Mouse (Mus musculus): ENCODE measurements around the gene Cux1. TPM values are rescaled to one million over a fixed set of nuclear protein-coding genes. Genes with fewer than 3 reads are reported as not detected.

The Cux1 gene
- polyA plus RNA-seq, 1 experiment from 2014 or later: 64.9 TPM

DNA sequence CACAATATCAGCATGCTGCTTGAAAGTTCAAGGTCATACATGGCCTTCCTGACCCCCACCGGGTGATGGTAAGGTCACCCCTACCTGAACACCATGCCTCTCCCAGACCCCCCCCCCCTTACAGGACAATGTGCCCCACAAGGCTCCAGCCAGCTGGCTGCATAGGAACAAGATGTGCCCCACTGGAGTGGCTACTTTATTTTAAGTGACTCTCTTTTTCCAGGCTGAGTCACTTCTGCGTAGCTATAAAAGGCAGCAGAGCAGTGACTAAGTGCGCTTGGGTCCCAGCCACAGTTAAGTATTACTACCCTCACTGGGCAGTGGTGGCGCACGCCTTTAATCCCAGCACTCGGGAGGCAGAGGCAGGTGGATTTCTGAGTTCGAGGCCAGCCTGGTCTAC lies 86.7 kb downstream of the Cux1 start:
- no peaks in the 10 kb centered on the region for H3K27me3 ChIP-seq (ENCODE audit: control insufficient read depth, insufficient read depth, low read length)
- no peak overlapping the region for H3K4me2 ChIP-seq (ENCODE audit: low read depth, low read length)
- H3K9ac ChIP-seq (replicated peaks; ENCODE audit: low read length): no peak overlapping the region
- no peak overlapping the region for H3K27ac ChIP-seq (replicated peaks; ENCODE audit: low read depth, low read length)
- WGBS: 95% methylated on average over 7 of the region's 7 CpGs
- DNase-seq (ENCODE audit: low spot score): no peak
- no peak for ATAC-seq (replicated peaks; ENCODE audit: insufficient number of reproducible peaks, low FRiP score, low TSS enrichment, low read depth)
- no peaks in the 10 kb centered on the region for H3K9me3 ChIP-seq (replicated peaks; ENCODE audit: control insufficient read depth, low read length)
- no peak overlapping the region for H3K4me3 ChIP-seq (ENCODE audit: low read depth, low read length)
- no peaks in the 10 kb centered on the region for H3K4me1 ChIP-seq (ENCODE audit: control insufficient read depth, insufficient read depth, low read length)
- H3K36me3 ChIP-seq (replicated peaks; ENCODE audit: control insufficient read depth, insufficient read depth, low read depth, low read length): peaks cover 2% of the 10 kb centered on the region; the same call in 1 of the 2 replicates

DNA sequence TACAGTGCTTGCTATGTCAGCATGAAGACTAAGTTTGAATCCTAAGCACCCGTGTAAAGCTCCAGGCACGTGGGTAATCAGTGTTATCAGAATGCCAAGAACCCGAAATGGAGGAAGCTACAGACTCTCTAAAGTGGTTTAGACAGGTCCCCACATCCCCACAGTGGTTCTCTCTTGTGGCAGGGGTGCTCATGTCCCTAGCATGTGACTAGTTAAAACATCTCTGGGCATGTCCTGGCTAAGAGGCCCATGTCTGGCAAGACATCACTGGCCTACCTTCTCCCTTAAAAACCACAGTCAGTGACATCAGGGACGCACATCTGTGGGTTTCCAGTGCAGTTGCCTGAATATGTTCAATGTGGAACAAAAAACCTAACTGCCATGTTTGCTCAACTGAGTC lies 87.5 kb downstream of the Cux1 start:
- 92% methylated on average over 4 of the region's 4 CpGs for WGBS
- H3K4me1 ChIP-seq (ENCODE audit: control insufficient read depth, insufficient read depth, low read length): no peaks in the 10 kb centered on the region
- H3K9me3 ChIP-seq (replicated peaks; ENCODE audit: control insufficient read depth, low read length): no peaks in the 10 kb centered on the region
- peaks cover 2% of the 10 kb centered on the region; the same call in 1 of the 2 replicates for H3K36me3 ChIP-seq (replicated peaks; ENCODE audit: control insufficient read depth, insufficient read depth, low read depth, low read length)
- no peak overlapping the region for H3K27ac ChIP-seq (replicated peaks; ENCODE audit: low read depth, low read length)
- no peak overlapping the region for H3K4me3 ChIP-seq (ENCODE audit: low read depth, low read length)
- no peak overlapping the region for H3K9ac ChIP-seq (replicated peaks; ENCODE audit: low read length)
- no peak overlapping the region for H3K4me2 ChIP-seq (ENCODE audit: low read depth, low read length)
- H3K27me3 ChIP-seq (ENCODE audit: control insufficient read depth, insufficient read depth, low read length): no peaks in the 10 kb centered on the region
- DNase-seq (ENCODE audit: low spot score): no peak
- ATAC-seq (replicated peaks; ENCODE audit: insufficient number of reproducible peaks, low FRiP score, low TSS enrichment, low read depth): no peak

DNA sequence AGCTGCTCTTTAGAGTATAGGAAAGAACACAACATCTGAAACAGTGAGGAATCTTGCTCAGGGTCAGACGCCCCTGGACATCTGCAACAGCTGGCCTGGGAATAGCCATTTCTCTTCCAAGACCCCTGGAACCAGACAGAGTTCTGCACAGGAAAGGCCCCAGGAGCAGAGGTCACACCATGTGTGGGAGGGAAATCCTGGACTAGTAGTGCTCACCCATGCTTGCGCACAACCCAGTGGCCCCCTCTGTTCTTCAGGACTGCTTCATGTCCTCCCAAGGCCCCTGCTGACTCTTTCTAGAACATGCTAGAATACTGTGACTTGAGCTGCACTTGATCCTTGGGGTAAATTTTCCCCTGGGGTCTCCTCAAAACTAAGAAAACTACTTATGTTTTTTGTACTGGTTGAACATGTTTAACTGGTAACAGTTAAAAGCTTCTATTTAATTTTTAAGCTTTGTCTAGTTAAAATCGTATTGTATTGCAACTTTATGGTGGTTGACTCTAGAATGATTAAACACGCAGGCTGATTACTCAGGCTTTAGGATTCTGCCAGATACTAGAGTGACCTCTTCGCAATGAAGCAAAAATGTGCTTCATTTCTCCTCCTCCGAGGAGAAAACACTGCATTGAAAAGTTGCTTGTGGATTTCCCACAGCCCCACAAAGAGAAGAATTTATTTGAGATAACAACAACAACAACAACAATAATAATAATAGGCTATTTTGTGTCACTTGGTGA lies 88.1 kb downstream of the Cux1 start:
- WGBS: 83% methylated on average over 6 of the region's 6 CpGs
- peaks cover 2% of the 10 kb centered on the region; the same call in 1 of the 2 replicates for H3K36me3 ChIP-seq (replicated peaks; ENCODE audit: control insufficient read depth, insufficient read depth, low read depth, low read length)

GRCm38 (mm10) chr5:136476272-136476671 lies 91.0 kb downstream of the Cux1 start:
- H3K36me3 ChIP-seq (replicated peaks; ENCODE audit: control insufficient read depth, insufficient read depth, low read depth, low read length): no peaks in the 10 kb centered on the region
- H3K27me3 ChIP-seq (ENCODE audit: control insufficient read depth, insufficient read depth, low read length): no peaks in the 10 kb centered on the region
- no peak overlapping the region for H3K27ac ChIP-seq (replicated peaks; ENCODE audit: low read depth, low read length)
- H3K9me3 ChIP-seq (replicated peaks; ENCODE audit: control insufficient read depth, low read length): no peaks in the 10 kb centered on the region
- DNase-seq (ENCODE audit: low spot score): no peak
- H3K4me1 ChIP-seq (ENCODE audit: control insufficient read depth, insufficient read depth, low read length): no peaks in the 10 kb centered on the region
- no peak overlapping the region for H3K9ac ChIP-seq (replicated peaks; ENCODE audit: low read length)
- WGBS: 84% methylated on average over 3 of the region's 3 CpGs
- no peak overlapping the region for H3K4me2 ChIP-seq (ENCODE audit: low read depth, low read length)
- no peak overlapping the region for H3K4me3 ChIP-seq (ENCODE audit: low read depth, low read length)
- no peak for ATAC-seq (replicated peaks; ENCODE audit: insufficient number of reproducible peaks, low FRiP score, low TSS enrichment, low read depth)

More for the DNA sequence above, 88.1 kb downstream of the Cux1 start:
- Histone ChIP-seq H3K27me3 (ENCODE audit: control insufficient read depth, insufficient read depth, low read length) (no peaks in the 10 kb centered on the region), H3K4me3 (ENCODE audit: low read depth, low read length) (no peak overlapping the region), H3K9ac (replicated peaks; ENCODE audit: low read length) (no peak overlapping the region), H3K4me2 (ENCODE audit: low read depth, low read length) (no peak overlapping the region), H3K4me1 (ENCODE audit: control insufficient read depth, insufficient read depth, low read length) (no peaks in the 10 kb centered on the region), H3K9me3 (replicated peaks; ENCODE audit: control insufficient read depth, low read length) (no peaks in the 10 kb centered on the region), H3K27ac (replicated peaks; ENCODE audit: low read depth, low read length) (no peak overlapping the region)
- DNase-seq (ENCODE audit: low spot score) (no peak), ATAC-seq (replicated peaks; ENCODE audit: insufficient number of reproducible peaks, low FRiP score, low TSS enrichment, low read depth) (no peak)

GRCm38 (mm10) chr5:136475161-136475560 lies 92.1 kb downstream of the Cux1 start:
- Histone ChIP-seq H3K4me2 (ENCODE audit: low read depth, low read length) (no peak overlapping the region), H3K27ac (replicated peaks; ENCODE audit: low read depth, low read length) (no peak overlapping the region), H3K4me1 (ENCODE audit: control insufficient read depth, insufficient read depth, low read length) (no peaks in the 10 kb centered on the region), H3K27me3 (ENCODE audit: control insufficient read depth, insufficient read depth, low read length) (no peaks in the 10 kb centered on the region), H3K36me3 (replicated peaks; ENCODE audit: control insufficient read depth, insufficient read depth, low read depth, low read length) (no peaks in the 10 kb centered on the region), H3K9me3 (replicated peaks; ENCODE audit: control insufficient read depth, low read length) (no peaks in the 10 kb centered on the region), H3K4me3 (ENCODE audit: low read depth, low read length) (no peak overlapping the region), H3K9ac (replicated peaks; ENCODE audit: low read length) (no peak overlapping the region)
- ATAC-seq (replicated peaks; ENCODE audit: insufficient number of reproducible peaks, low FRiP score, low TSS enrichment, low read depth) (no peak), DNase-seq (ENCODE audit: low spot score) (no peak)
- 81% methylated on average over 1 of the region's 1 CpGs for WGBS

- Histone ChIP-seq H3K4me3 (ENCODE audit: low read depth, low read length) (no peak overlapping the region), H3K4me1 (ENCODE audit: control insufficient read depth, insufficient read depth, low read length) (no peaks in the 10 kb centered on the region), H3K27ac (replicated peaks; ENCODE audit: low read depth, low read length) (no peak overlapping the region), H3K36me3 (replicated peaks; ENCODE audit: control insufficient read depth, insufficient read depth, low read depth, low read length) (no peaks in the 10 kb centered on the region), H3K27me3 (ENCODE audit: control insufficient read depth, insufficient read depth, low read length) (no peaks in the 10 kb centered on the region), H3K4me2 (ENCODE audit: low read depth, low read length) (no peak overlapping the region), H3K9ac (replicated peaks; ENCODE audit: low read length) (no peak overlapping the region), H3K9me3 (replicated peaks; ENCODE audit: control insufficient read depth, low read length) (no peaks in the 10 kb centered on the region)
- 41% methylated on average over 3 of the region's 3 CpGs for WGBS
- DNase-seq (ENCODE audit: low spot score) (no peak), ATAC-seq (replicated peaks; ENCODE audit: insufficient number of reproducible peaks, low FRiP score, low TSS enrichment, low read depth) (no peak)
Measured at GRCm38 (mm10) chr5:136474086-136474485, 93.2 kb downstream of the Cux1 start.

DNA sequence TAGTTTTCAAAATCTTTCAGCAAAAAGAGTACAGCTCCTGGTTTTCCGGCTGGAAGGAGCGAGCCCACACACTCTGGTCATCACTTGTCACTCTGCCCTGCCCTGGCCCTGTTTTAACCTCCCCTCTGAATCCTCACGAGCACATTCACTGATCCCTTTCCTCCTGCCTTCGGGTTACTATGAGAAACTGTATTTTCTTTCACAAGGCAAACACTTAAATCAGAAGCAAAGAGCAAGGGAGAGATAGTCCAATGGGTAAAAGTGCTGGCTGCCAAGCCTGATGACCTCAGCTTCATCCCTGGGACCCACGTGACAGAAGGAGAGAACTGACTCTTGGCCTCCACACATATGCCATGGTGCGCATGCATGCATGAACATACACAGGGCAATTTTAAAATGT lies 94.0 kb downstream of the Cux1 start:
- 33% methylated on average over 6 of the region's 6 CpGs for WGBS
- H3K36me3 ChIP-seq (replicated peaks; ENCODE audit: control insufficient read depth, insufficient read depth, low read depth, low read length): no peaks in the 10 kb centered on the region
- H3K9me3 ChIP-seq (replicated peaks; ENCODE audit: control insufficient read depth, low read length): no peaks in the 10 kb centered on the region
- H3K4me1 ChIP-seq (ENCODE audit: control insufficient read depth, insufficient read depth, low read length): no peaks in the 10 kb centered on the region
- no peak overlapping the region for H3K4me2 ChIP-seq (ENCODE audit: low read depth, low read length)
- H3K4me3 ChIP-seq (ENCODE audit: low read depth, low read length): no peak overlapping the region
- H3K27ac ChIP-seq (replicated peaks; ENCODE audit: low read depth, low read length): no peak overlapping the region
- ATAC-seq (replicated peaks; ENCODE audit: insufficient number of reproducible peaks, low FRiP score, low TSS enrichment, low read depth) (no peak), DNase-seq (ENCODE audit: low spot score) (no peak)
- no peak overlapping the region for H3K9ac ChIP-seq (replicated peaks; ENCODE audit: low read length)
- H3K27me3 ChIP-seq (ENCODE audit: control insufficient read depth, insufficient read depth, low read length): no peaks in the 10 kb centered on the region

DNA sequence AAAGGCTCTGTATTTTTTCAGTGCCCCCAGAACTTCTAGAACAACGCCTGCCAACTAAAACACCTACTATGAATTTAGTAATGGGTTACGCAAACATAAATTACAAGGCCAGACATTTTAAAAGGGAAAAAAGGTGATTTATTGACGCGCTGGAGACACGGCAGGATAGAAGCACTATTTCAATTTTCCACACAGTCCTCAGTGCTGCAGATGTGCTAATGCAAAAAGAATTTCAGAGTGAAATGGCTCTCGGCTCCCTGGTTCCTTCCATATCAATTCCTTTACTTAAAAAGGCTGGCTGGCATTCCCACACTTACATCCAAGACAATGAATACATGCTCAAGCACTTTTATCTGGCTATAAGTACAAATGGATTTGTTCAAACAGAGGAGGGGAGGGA lies 94.4 kb downstream of the Cux1 start:
- ATAC-seq (replicated peaks; ENCODE audit: insufficient number of reproducible peaks, low FRiP score, low TSS enrichment, low read depth) (no peak), DNase-seq (ENCODE audit: low spot score) (no peak)
- H3K9me3 ChIP-seq (replicated peaks; ENCODE audit: control insufficient read depth, low read length): no peaks in the 10 kb centered on the region
- WGBS: 79% methylated on average over 6 of the region's 6 CpGs
- H3K4me3 ChIP-seq (ENCODE audit: low read depth, low read length): no peak overlapping the region
- no peak overlapping the region for H3K27ac ChIP-seq (replicated peaks; ENCODE audit: low read depth, low read length)
- H3K4me1 ChIP-seq (ENCODE audit: control insufficient read depth, insufficient read depth, low read length): peaks cover 4% of the 10 kb centered on the region
- no peak overlapping the region for H3K4me2 ChIP-seq (ENCODE audit: low read depth, low read length)
- no peaks in the 10 kb centered on the region for H3K27me3 ChIP-seq (ENCODE audit: control insufficient read depth, insufficient read depth, low read length)
- H3K9ac ChIP-seq (replicated peaks; ENCODE audit: low read length): no peak overlapping the region
- H3K36me3 ChIP-seq (replicated peaks; ENCODE audit: control insufficient read depth, insufficient read depth, low read depth, low read length): no peaks in the 10 kb centered on the region

Measured in embryonic facial prominence, embryonic 11.5 days (tissue).